Mouse (Mus musculus): ENCODE data around the gene Hdac1. TPM values are rescaled to one million over a fixed set of nuclear protein-coding genes. Genes with fewer than 3 reads are reported as not detected.

Gene Hdac1
- polyA plus RNA-seq, 1 experiment from 2014 or later = 294 TPM

- no peaks in the 10 kb centered on the region for H3K36me3 ChIP-seq (replicated peaks)
- H3K27me3 ChIP-seq (ENCODE audit: poor library complexity, severe bottlenecking) = no peaks in the 10 kb centered on the region; the same call in 1 of the 2 replicates
- H3K27ac ChIP-seq = no peak overlapping the region
- H3K9me3 ChIP-seq = no peaks in the 10 kb centered on the region
- no peak overlapping the region for H3K4me3 ChIP-seq
- H3K4me1 ChIP-seq = peaks cover 45% of the 10 kb centered on the region
- DNase-seq (ENCODE audit: extremely low spot score, low spot score) = no peak
- 81% methylated on average over 11 of the region's 11 CpGs for WGBS
These were observed 39.5 kb downstream of the Hdac1 start for GRCm38 (mm10) chr4:129502901-129503444.

- H3K27me3 ChIP-seq (ENCODE audit: poor library complexity, severe bottlenecking) = no peaks in the 10 kb centered on the region; the same call in 1 of the 2 replicates
- H3K27ac ChIP-seq = no peak overlapping the region
- DNase-seq (ENCODE audit: extremely low spot score, low spot score) = no peak
- H3K4me3 ChIP-seq = no peak overlapping the region
- H3K36me3 ChIP-seq (replicated peaks) = no peaks in the 10 kb centered on the region
- 81% methylated on average over 9 of the region's 9 CpGs for WGBS
- no peaks in the 10 kb centered on the region for H3K9me3 ChIP-seq
- peaks cover 45% of the 10 kb centered on the region for H3K4me1 ChIP-seq
These were observed 40.1 kb downstream of the Hdac1 start for GRCm38 (mm10) chr4:129502327-129502888.

DNA sequence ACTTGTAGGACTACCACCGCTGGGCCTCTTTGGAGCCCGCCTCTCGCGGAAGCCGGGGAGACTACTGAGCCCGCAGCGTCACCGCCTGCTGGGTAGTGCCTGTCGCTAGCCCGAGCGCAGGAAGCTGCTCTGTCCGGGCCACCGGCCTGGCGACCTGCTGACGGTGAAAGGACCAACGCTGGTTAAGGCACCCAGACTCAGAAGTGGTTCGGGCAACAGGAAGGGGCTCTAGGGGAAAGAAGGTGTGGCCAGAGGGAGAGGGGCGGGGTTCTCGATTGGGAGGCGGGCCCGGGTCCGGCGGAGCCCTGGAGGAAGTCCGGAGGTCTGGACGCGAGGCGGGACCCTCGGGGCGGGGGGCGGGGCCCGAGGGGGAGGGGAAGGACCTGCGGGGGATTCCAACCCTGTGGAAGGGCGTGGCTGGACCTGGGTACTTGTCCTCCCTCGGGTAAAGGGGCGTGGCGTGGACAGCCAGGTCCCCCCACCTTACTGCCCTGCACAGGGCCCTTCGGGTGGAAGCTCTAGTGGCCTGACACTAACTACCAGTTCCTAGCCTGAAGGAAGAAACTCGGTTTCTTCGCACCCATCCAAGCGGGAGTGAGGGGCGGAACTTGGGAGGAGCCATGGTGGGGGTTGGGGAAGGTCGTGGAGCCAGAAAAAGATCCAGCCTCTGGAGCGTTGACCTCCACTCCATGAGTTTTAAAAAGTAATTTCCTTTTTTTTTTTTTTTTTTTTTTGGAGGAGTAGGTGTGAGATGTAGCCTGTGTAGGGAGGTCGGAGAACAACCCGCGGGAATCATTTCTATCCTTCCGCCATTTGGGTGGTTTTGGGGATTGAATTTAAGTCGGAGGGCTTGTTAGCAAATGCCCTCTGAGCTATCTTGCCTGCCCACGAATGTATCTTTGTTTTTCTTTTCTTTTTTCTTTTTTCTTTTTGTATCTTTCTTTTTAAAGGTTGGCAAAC is 41.6 kb downstream of the Hdac1 start:
- Histone ChIP-seq H3K9me3 (no peaks in the 10 kb centered on the region), H3K4me1 (peaks cover 56% of the 10 kb centered on the region)
- WGBS = 1% methylated on average over 48 of the region's 49 CpGs

GRCm38 (mm10) chr4:129500017-129500416 is 42.5 kb downstream of the Hdac1 start:
- DNase-seq (ENCODE audit: extremely low spot score, low spot score) = no peak
- Histone ChIP-seq H3K36me3 (replicated peaks) (no peaks in the 10 kb centered on the region), H3K4me3 (peak overlapping the region; percentile 59), H3K27me3 (ENCODE audit: poor library complexity, severe bottlenecking) (no peaks in the 10 kb centered on the region; the same call in 1 of the 2 replicates), H3K4me1 (peaks cover 60% of the 10 kb centered on the region), H3K9me3 (no peaks in the 10 kb centered on the region), H3K27ac (peak overlapping the region; percentile 86)
- 74% methylated on average over 8 of the region's 8 CpGs for WGBS

More for the DNA sequence above, 41.6 kb downstream of the Hdac1 start:
- Histone ChIP-seq H3K27me3 (ENCODE audit: poor library complexity, severe bottlenecking) (no peaks in the 10 kb centered on the region; the same call in 1 of the 2 replicates), H3K27ac (peak overlapping the region; percentile 86), H3K36me3 (replicated peaks) (no peaks in the 10 kb centered on the region), H3K4me3 (peak overlapping the region; percentile 59)
- peak; percentile 95 for DNase-seq (ENCODE audit: extremely low spot score, low spot score)

DNA sequence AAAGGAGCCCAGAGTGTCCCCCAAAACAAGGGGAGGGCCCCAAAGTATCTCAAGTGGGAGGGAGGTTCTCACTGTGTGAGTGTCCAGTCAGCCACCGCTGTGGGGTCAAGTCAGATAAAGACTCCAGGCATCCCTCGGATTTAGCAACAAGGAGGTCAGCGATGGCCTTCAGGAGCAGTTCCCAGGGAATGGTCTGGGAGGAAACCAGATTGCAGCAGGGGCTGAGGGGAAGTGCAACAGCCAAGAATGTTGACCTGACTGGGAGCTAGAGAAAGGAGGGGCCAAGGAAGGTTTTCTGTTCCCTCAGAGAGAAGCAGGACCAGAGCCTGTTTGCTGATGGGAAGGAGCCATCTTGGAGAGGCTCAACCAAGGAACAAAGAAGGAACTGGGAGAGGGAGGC is 43.6 kb downstream of the Hdac1 start:
- peak overlapping the region; percentile 69; the same call in 1 of the 2 replicates for H3K27ac ChIP-seq
- H3K4me1 ChIP-seq = peaks cover 56% of the 10 kb centered on the region
- 75% methylated on average over 3 of the region's 3 CpGs for WGBS
- H3K4me3 ChIP-seq = no peak overlapping the region
- no peaks in the 10 kb centered on the region for H3K9me3 ChIP-seq
- H3K27me3 ChIP-seq (ENCODE audit: poor library complexity, severe bottlenecking) = no peaks in the 10 kb centered on the region; the same call in 1 of the 2 replicates
- DNase-seq (ENCODE audit: extremely low spot score, low spot score) = no peak
- no peaks in the 10 kb centered on the region for H3K36me3 ChIP-seq (replicated peaks)

DNA sequence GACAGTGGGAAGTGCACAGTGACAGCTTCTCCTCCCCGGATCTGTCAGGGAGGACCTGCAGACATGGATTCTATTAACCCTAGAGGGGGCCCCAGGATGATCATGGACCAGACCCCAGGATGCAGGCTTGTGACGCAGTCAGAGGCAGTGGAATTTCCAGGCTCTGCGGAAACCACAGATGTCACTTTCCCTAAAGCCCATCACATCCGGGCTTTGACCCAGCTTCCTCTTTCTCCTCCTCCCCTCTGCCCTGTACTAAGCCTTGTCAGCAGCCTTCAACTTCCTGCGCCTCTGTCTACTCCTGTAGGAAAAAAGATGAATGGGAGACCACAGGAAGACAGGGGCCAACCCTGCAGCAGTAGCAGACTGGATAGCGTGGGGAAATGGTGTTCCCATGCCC is 45.9 kb downstream of the Hdac1 start:
- Histone ChIP-seq H3K36me3 (replicated peaks) (no peaks in the 10 kb centered on the region), H3K4me1 (peaks cover 50% of the 10 kb centered on the region), H3K4me3 (no peak overlapping the region), H3K27ac (peak overlapping the region; percentile 41; the same call in 1 of the 2 replicates), H3K9me3 (no peaks in the 10 kb centered on the region), H3K27me3 (ENCODE audit: poor library complexity, severe bottlenecking) (peaks cover 15% of the 10 kb centered on the region)
- no peak for DNase-seq (ENCODE audit: extremely low spot score, low spot score)
- 58% methylated on average over 6 of the region's 6 CpGs for WGBS

- Histone ChIP-seq H3K27me3 (ENCODE audit: poor library complexity, severe bottlenecking) (peaks cover 22% of the 10 kb centered on the region), H3K4me3 (no peak overlapping the region), H3K27ac (peak overlapping the region; percentile 44; the same call in 1 of the 2 replicates), H3K9me3 (no peaks in the 10 kb centered on the region), H3K4me1 (peaks cover 50% of the 10 kb centered on the region), H3K36me3 (replicated peaks) (no peaks in the 10 kb centered on the region)
- DNase-seq (ENCODE audit: extremely low spot score, low spot score) = no peak
- WGBS = 42% methylated on average over 16 of the region's 16 CpGs
These were observed 46.6 kb downstream of the Hdac1 start for GRCm38 (mm10) chr4:129495672-129496562.

DNA sequence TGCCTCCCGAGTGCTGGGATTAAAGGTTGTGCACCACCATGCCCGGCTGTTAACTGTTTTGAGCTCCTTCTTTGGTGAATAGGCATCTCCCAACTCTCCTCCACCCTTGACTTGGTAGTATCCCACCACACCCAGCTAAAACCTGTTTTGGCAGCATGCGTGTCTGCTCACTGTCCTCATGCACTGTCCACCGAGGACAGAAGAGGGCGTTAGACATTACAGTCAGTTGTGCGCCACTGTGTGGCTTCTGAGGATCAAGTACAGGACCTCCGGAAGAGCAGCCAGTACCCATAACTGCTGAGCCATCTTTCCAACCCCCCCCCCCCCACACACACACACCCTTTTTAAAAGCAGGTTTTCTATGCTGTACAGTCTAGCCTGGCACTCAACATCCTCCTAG is 47.8 kb downstream of the Hdac1 start:
- H3K4me3 ChIP-seq = no peak overlapping the region
- WGBS = 74% methylated on average over 7 of the region's 7 CpGs

DNA sequence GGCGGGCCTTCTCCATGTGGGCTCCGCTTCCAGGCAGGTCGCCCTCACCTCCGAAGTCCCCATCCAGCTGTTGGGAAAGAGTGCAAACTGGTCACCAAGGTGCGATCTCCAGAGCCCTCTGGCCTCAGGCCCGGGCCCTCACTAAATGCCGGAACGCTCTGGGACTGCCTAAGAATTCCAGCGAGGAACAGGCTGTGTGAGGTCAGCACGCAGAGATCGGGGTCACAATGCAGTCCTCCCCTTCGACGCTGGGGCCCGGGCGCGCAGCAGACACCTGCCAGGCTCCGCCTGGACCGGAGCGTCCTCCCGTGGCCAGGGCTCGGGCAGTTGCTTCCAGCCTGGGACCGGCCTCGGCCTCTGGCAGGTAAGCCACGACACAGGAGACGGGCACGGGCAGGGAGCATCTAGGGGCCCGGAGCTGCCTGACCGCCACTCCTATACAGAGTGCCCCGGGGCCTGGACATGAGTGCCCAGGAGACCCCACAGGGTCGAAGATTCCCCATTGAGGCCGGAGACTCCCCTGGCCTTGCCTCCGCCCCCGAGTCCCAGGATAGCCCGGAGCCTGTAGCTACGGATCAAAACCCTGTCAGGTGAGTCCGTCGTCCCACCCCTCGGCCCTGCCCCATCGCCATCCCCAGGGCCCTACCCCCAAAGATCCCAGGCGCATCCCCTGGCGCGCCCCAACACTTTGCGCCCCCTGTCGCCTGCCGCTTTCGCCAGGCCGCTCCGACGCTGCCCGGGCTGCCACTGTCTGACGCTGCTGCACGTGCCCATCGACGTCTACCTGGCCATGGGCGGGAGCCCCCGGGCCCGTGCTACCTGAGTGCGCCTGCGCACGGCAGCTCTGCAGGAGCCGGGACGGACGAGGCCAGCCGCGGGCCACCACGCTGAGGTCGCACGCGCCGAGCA is 51.3 kb downstream of the Hdac1 start, which contains the start of the genes Tssk3 and Fam229a:
Tssk3 (minus strand) TSS at position 51 of the 909 bp plus-strand sequence.
Fam229a (plus strand) TSS at position 219 of the 909 bp plus-strand sequence.
- no peaks in the 10 kb centered on the region for H3K9me3 ChIP-seq
- no peak for DNase-seq (ENCODE audit: extremely low spot score, low spot score)
- peak within 1 kb of the TSS; percentile 37; the same call in 1 of the 2 replicates for H3K27ac ChIP-seq
- WGBS = 2% methylated on average over 70 of the region's 70 CpGs
- peaks cover 43% of the 10 kb centered on the region for H3K27me3 ChIP-seq (ENCODE audit: poor library complexity, severe bottlenecking)
- H3K36me3 ChIP-seq (replicated peaks) = peaks cover 31% of the 10 kb centered on the region
- peaks cover 24% of the 10 kb centered on the region for H3K4me1 ChIP-seq
- H3K4me3 ChIP-seq = peak within 1 kb of the TSS; percentile 44

More for the DNA sequence above, 47.8 kb downstream of the Hdac1 start:
- Histone ChIP-seq H3K4me1 (peaks cover 43% of the 10 kb centered on the region), H3K9me3 (no peaks in the 10 kb centered on the region), H3K27me3 (ENCODE audit: poor library complexity, severe bottlenecking) (peaks cover 35% of the 10 kb centered on the region), H3K27ac (no peak overlapping the region), H3K36me3 (replicated peaks) (no peaks in the 10 kb centered on the region)
- DNase-seq (ENCODE audit: extremely low spot score, low spot score) = no peak

- Histone ChIP-seq H3K36me3 (replicated peaks) (peaks cover 95% of the 10 kb centered on the region), H3K4me3 (no peak overlapping the region), H3K4me1 (peaks cover 4% of the 10 kb centered on the region; the same call in 1 of the 2 replicates), H3K27me3 (ENCODE audit: poor library complexity, severe bottlenecking) (no peaks in the 10 kb centered on the region), H3K27ac (no peak overlapping the region), H3K9me3 (no peaks in the 10 kb centered on the region)
- WGBS = 90% methylated on average over 1 of the region's 1 CpGs
- DNase-seq (ENCODE audit: extremely low spot score, low spot score) = no peak
These were observed 61.4 kb downstream of the Hdac1 start for GRCm38 (mm10) chr4:129481090-129481489.

DNA sequence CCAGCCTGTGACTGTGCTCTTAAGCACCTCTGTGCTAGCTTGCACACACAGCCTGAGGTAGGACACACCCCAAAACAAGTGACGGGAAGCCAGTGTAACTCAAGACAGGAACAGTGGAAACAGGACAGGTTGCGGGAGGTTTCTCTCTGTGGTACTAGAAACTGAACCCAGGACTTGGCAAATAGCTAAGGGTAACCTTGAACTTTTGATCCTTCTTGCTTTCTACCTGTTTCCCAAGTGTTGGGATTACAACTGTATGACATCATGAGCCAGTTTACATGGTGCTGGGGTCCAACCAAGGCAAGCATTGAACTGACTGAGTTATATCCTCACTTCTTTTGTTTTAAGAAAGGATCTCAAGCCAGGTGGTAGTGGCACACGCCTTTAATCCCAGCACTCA is 62.6 kb downstream of the Hdac1 start:
- H3K27me3 ChIP-seq (ENCODE audit: poor library complexity, severe bottlenecking) = no peaks in the 10 kb centered on the region
- no peak overlapping the region for H3K27ac ChIP-seq
- peaks cover 94% of the 10 kb centered on the region for H3K36me3 ChIP-seq (replicated peaks)
- DNase-seq (ENCODE audit: extremely low spot score, low spot score) = no peak
- WGBS = 91% methylated on average over 3 of the region's 3 CpGs
- no peaks in the 10 kb centered on the region for H3K9me3 ChIP-seq
- peaks cover 4% of the 10 kb centered on the region; the same call in 1 of the 2 replicates for H3K4me1 ChIP-seq
- no peak overlapping the region for H3K4me3 ChIP-seq

Measured in forebrain, embryonic 10.5 days (tissue).